Mouse (Mus musculus): ENCODE data around the gene Kdm4b.

DNA sequence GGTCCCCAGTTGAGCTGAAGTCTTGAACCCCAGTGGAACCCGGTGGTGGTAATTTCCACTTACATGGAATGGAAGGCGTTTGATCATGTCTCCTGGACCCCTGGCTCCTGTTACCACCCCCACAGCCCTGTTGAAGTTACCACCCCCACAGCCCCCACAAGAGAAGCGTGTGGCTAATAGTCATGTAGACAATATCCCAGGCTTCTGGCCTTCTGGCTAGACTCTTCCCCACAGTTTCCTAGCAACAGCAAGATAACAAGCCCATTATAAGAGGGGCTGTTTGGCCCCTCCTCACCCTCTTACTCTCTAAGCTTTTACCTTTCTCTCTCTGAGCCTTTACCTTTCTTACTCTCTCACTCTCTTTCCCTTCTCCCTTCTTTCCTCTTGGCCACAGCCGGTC, 81.0 kb downstream of the Kdm4b start:
- no peak for TF ChIP-seq CTCF (IDR thresholded peaks at IDR 0.05; ENCODE audit: control insufficient read depth, insufficient read depth, insufficient replicate concordance, low read depth, low read length)
- no peak for TF ChIP-seq POLR2A (IDR thresholded peaks at IDR 0.05; ENCODE audit: control insufficient read depth, low read depth, low read length)
